Mouse (Mus musculus): ENCODE measurements around the gene Cdhr5.
"Not testable (repeated sequence)": the region's sequence is repeated elsewhere in the genome, so short reads cannot be mapped to it uniquely, and the experiment has no call there.

Cdhr5 gene

GRCm38 (mm10) chr7:141277701-141278678 is 1.4 kb upstream of the Cdhr5 start:
- no peak for DNase-seq (ENCODE audit: low read depth, low spot score)

GRCm38 (mm10) chr7:141275356-141275755 is 1.2 kb downstream of the Cdhr5 start:
- no peak for DNase-seq (ENCODE audit: low read depth, low spot score)

GRCm38 (mm10) chr7:141270631-141271030 is 6.0 kb downstream of the Cdhr5 start:
- no peak for DNase-seq (ENCODE audit: low read depth, low spot score)

GRCm38 (mm10) chr7:141269273-141269545 is 7.4 kb downstream of the Cdhr5 start:
- DNase-seq (ENCODE audit: low read depth, low spot score) = no peak

- no peak for DNase-seq (ENCODE audit: low read depth, low spot score)
Measured at GRCm38 (mm10) chr7:141268466-141269272, 7.9 kb downstream of the Cdhr5 start.

GRCm38 (mm10) chr7:141265739-141266561 is 10.6 kb downstream of the Cdhr5 start, which contains the start of gene Irf7:
Irf7 (minus strand) TSS chr7:141266481.
- peak; percentile 23 for DNase-seq (ENCODE audit: low read depth, low spot score)

GRCm38 (mm10) chr7:141265411-141265738 is 11.2 kb downstream of the Cdhr5 start:
- no peak for DNase-seq (ENCODE audit: low read depth, low spot score)

- peak; percentile 43 for DNase-seq (ENCODE audit: low read depth, low spot score)
Measured at GRCm38 (mm10) chr7:141264761-141265410, 11.7 kb downstream of the Cdhr5 start.

GRCm38 (mm10) chr7:141264041-141264700 is 12.4 kb downstream of the Cdhr5 start:
- DNase-seq (ENCODE audit: low read depth, low spot score) = no peak

GRCm38 (mm10) chr7:141263640-141264039 is 12.9 kb downstream of the Cdhr5 start:
- DNase-seq (ENCODE audit: low read depth, low spot score) = no peak

- DNase-seq (ENCODE audit: low read depth, low spot score) = no peak
Measured at GRCm38 (mm10) chr7:141261480-141261879, 15.1 kb downstream of the Cdhr5 start.

- DNase-seq (ENCODE audit: low read depth, low spot score) = no peak
Measured at GRCm38 (mm10) chr7:141256159-141256558, 20.4 kb downstream of the Cdhr5 start.

GRCm38 (mm10) chr7:141250486-141250885 is 26.1 kb downstream of the Cdhr5 start:
- not testable (repeated sequence) for DNase-seq (ENCODE audit: low read depth, low spot score)

GRCm38 (mm10) chr7:141231551-141231950 is 45.0 kb downstream of the Cdhr5 start:
- DNase-seq (ENCODE audit: low read depth, low spot score) = no peak

GRCm38 (mm10) chr7:141231111-141231510 is 45.5 kb downstream of the Cdhr5 start:
- no peak for DNase-seq (ENCODE audit: low read depth, low spot score)

- DNase-seq (ENCODE audit: low read depth, low spot score) = no peak
Measured at GRCm38 (mm10) chr7:141230570-141230969, 46.0 kb downstream of the Cdhr5 start.

GRCm38 (mm10) chr7:141229702-141230101 is 46.9 kb downstream of the Cdhr5 start:
- no peak for DNase-seq (ENCODE audit: low read depth, low spot score)

GRCm38 (mm10) chr7:141228279-141229067 is 48.1 kb downstream of the Cdhr5 start, which contains the start of gene Phrf1:
Phrf1 (plus strand) TSS chr7:141228784.
- DNase-seq (ENCODE audit: low read depth, low spot score) = peak; percentile 94

GRCm38 (mm10) chr7:141227796-141228195 is 48.8 kb downstream of the Cdhr5 start:
- DNase-seq (ENCODE audit: low read depth, low spot score) = no peak

GRCm38 (mm10) chr7:141226535-141226934 is 50.1 kb downstream of the Cdhr5 start:
- DNase-seq (ENCODE audit: low read depth, low spot score) = no peak

Measured in mesoderm, embryonic 11.5 days (tissue).